Mouse (Mus musculus): Measurements from ENCODE around the gene Ccdc122. TPM values are rescaled to one million over a fixed set of nuclear protein-coding genes. Genes with fewer than 3 reads are reported as not detected.
A peak's percentile ranks its signal among the peaks of the same experiment; 100 is the strongest.
"Not testable (repeated sequence)": the region's sequence is repeated elsewhere in the genome, so short reads cannot be mapped to it uniquely, and the experiment has no call there.

Gene Ccdc122
- polyA plus RNA-seq, 1 experiment = 0.48 TPM

DNA sequence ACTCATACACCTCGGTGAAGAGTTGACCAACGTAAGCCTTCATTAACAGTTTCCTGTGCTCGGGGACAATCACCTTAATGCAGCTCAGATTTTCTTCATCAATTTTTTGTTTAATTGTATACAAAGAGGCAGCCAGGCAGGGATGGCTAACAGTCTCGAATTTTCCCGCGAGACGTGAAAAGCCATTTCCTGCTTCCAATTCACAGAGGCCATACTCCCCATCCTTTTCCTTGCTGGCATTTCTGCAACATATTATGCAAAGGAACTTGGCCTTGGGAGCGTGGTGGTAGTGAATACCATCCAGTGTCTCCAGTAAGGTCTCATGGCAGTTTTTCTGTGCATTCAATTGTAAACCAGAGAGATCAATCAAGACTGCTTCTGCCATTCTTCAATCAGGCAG, 1.6 kb upstream of the Ccdc122 start:
- DNase-seq = no peak
- peaks cover 4% of the 10 kb centered on the region; the same call in 1 of the 2 replicates for H3K4me1 ChIP-seq (ENCODE audit: control insufficient read depth, insufficient read depth, low read length)
- H3K36me3 ChIP-seq (ENCODE audit: control insufficient read depth, insufficient read depth, low read length) = no peaks in the 10 kb centered on the region
- H3K27ac ChIP-seq (ENCODE audit: insufficient read depth, low read depth, low read length) = no peak overlapping the region
- H3K4me3 ChIP-seq (ENCODE audit: insufficient read depth, low read depth, low read length) = no peak overlapping the region
- WGBS = 89% methylated on average over 8 of the region's 8 CpGs
- H3K27me3 ChIP-seq (replicated peaks; ENCODE audit: control insufficient read depth, insufficient read depth, low read length) = no peaks in the 10 kb centered on the region
- TF ChIP-seq POLR2A (IDR thresholded peaks at IDR 0.05; ENCODE audit: low read depth, low read length) (no peak), CTCF (conservative IDR thresholded peaks at IDR 0.05; ENCODE audit: insufficient read depth, insufficient read length, low read depth, low read length) (no peak)

DNA sequence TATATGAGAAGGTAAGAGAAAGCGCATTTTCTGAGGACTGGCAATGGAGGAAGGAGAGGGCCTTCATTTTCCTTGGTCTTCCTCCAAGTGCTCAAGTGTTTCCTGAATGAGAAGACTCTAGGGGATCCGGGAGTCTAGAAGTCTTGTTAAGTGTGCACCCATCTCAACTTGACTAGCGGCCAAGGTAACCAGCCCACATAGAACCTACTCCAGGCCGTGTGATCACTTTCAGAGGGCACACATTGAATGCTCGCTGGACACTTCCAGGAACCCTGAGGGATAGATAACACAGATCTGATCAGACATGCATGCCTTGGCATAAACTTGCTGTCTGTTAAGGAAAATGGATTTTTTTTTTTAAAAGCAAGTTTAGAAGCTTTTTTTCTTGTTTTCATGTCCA, 758 bp downstream of the Ccdc122 start:
- no peak overlapping the region for H3K27ac ChIP-seq (ENCODE audit: insufficient read depth, low read depth, low read length)
- no peak for DNase-seq
- WGBS = 67% methylated on average over 5 of the region's 5 CpGs
- H3K27me3 ChIP-seq (replicated peaks; ENCODE audit: control insufficient read depth, insufficient read depth, low read length) = no peaks in the 10 kb centered on the region
- H3K4me1 ChIP-seq (ENCODE audit: control insufficient read depth, insufficient read depth, low read length) = no peaks in the 10 kb centered on the region; the same call in 1 of the 2 replicates
- no peak overlapping the region for H3K4me3 ChIP-seq (ENCODE audit: insufficient read depth, low read depth, low read length)
- H3K36me3 ChIP-seq (ENCODE audit: control insufficient read depth, insufficient read depth, low read length) = no peaks in the 10 kb centered on the region
- TF ChIP-seq CTCF (conservative IDR thresholded peaks at IDR 0.05; ENCODE audit: insufficient read depth, insufficient read length, low read depth, low read length) (no peak), POLR2A (IDR thresholded peaks at IDR 0.05; ENCODE audit: low read depth, low read length) (no peak)

DNA sequence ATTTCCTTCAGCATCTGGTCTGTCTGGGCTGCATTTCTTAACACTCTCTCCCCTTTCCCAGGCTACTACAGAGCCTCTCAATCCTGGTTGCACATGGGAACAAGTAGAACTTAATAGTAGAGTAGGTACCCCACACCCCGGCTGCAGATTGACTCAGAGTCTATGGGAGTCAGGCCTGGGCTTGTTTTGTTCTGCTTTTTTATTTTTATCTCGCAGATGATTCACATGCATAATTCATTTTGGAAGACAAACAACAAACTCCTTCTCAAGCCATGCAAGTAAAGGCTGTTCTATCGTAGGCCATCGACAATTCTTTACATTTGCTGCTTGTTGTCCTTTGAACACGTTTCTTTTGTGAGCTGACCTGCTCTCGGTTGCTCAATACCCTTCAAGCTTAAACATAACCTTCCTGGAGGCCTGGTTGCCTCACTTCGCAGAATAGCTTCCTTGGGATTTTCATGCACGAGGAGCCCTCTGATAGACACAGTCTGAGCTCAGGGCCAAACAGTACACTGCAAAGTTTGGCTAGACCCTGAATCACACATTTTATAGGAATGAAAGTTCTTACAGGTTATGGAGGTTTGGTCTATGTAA, 1.4 kb downstream of the Ccdc122 start:
- no peaks in the 10 kb centered on the region for H3K36me3 ChIP-seq (ENCODE audit: control insufficient read depth, insufficient read depth, low read length)
- WGBS = 79% methylated on average over 8 of the region's 8 CpGs
- peak overlapping the region; percentile 31; the same call in 1 of the 2 replicates for H3K27ac ChIP-seq (ENCODE audit: insufficient read depth, low read depth, low read length)
- H3K27me3 ChIP-seq (replicated peaks; ENCODE audit: control insufficient read depth, insufficient read depth, low read length) = no peaks in the 10 kb centered on the region
- H3K4me3 ChIP-seq (ENCODE audit: insufficient read depth, low read depth, low read length) = no peak overlapping the region
- H3K4me1 ChIP-seq (ENCODE audit: control insufficient read depth, insufficient read depth, low read length) = no peaks in the 10 kb centered on the region; the same call in 1 of the 2 replicates
- TF ChIP-seq CTCF (conservative IDR thresholded peaks at IDR 0.05; ENCODE audit: insufficient read depth, insufficient read length, low read depth, low read length) (no peak), POLR2A (IDR thresholded peaks at IDR 0.05; ENCODE audit: low read depth, low read length) (no peak)
- DNase-seq = no peak

DNA sequence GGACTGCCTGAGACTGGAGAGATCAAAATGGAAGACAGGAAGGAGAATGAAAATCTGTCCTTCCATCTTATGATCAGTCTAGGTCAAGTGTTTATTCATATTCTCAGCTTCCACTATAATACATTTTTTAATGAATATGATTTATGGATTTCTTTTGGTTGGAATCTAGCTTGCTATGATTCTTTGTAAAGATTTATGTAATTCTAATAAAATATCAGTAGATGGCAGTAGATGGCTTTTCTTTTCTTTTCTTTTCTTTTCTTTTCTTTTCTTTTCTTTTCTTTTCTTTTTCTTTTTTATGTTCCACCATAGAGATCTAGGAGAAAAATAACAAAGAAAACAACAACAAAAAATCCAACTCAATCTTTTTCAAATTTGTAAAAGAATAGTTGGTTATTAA, 16.7 kb downstream of the Ccdc122 start:
- Histone ChIP-seq H3K27ac (ENCODE audit: insufficient read depth, low read depth, low read length) (no peak overlapping the region), H3K36me3 (ENCODE audit: control insufficient read depth, insufficient read depth, low read length) (no peaks in the 10 kb centered on the region), H3K4me1 (ENCODE audit: control insufficient read depth, insufficient read depth, low read length) (no peaks in the 10 kb centered on the region), H3K27me3 (replicated peaks; ENCODE audit: control insufficient read depth, insufficient read depth, low read length) (no peaks in the 10 kb centered on the region), H3K4me3 (ENCODE audit: insufficient read depth, low read depth, low read length) (no peak overlapping the region)
- TF ChIP-seq POLR2A (IDR thresholded peaks at IDR 0.05; ENCODE audit: low read depth, low read length) (no peak), CTCF (conservative IDR thresholded peaks at IDR 0.05; ENCODE audit: insufficient read depth, insufficient read length, low read depth, low read length) (no peak)
- DNase-seq = no peak

DNA sequence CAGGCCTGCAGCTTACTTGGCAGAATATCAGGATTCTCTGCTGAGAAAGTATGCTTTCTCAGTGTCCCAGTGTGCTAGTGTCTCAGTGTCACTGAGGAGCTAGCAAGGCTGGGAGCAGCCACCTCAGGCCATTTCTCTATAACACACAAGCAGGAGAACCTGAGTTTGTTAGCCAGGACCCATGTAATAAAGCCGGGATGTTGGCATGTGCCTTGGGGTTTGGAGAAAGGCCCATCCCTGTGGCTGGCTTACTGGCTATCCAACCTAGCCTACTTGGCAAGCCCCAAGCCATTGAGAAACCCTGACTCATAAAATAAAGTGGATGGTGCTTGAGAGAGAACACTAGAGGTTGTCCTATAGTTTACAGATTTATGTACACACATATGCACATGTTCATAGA, 32.8 kb downstream of the Ccdc122 start:
- DNase-seq = no peak

DNA sequence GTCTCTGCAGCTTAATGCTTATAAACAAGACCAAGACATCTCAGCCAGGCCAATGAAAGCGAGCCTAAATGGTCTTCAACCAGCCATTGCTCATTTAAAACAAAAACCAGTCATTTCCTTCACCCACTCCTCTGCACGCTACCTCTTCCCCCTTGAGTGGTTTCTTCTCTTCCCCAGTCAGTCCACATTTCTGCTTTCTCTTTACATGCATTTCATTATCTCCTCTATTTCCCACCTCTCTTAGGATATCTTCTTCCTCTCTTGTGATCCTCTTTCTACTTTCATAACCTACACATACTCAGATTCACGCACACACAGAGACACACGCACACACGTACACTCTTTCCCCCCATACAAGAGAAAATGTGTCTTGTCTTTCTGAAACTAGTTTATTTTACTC, 44.7 kb downstream of the Ccdc122 start:
- TF ChIP-seq POLR2A (IDR thresholded peaks at IDR 0.05; ENCODE audit: low read depth, low read length) = no peak
- no peak for TF ChIP-seq CTCF (conservative IDR thresholded peaks at IDR 0.05; ENCODE audit: insufficient read depth, insufficient read length, low read depth, low read length)
- H3K36me3 ChIP-seq (ENCODE audit: control insufficient read depth, insufficient read depth, low read length) = no peaks in the 10 kb centered on the region
- no peaks in the 10 kb centered on the region for H3K27me3 ChIP-seq (replicated peaks; ENCODE audit: control insufficient read depth, insufficient read depth, low read length)
- no peak overlapping the region for H3K27ac ChIP-seq (ENCODE audit: insufficient read depth, low read depth, low read length)
- H3K4me1 ChIP-seq (ENCODE audit: control insufficient read depth, insufficient read depth, low read length) = no peaks in the 10 kb centered on the region
- 90% methylated on average over 5 of the region's 5 CpGs for WGBS
- no peak overlapping the region for H3K4me3 ChIP-seq (ENCODE audit: insufficient read depth, low read depth, low read length)
- no peak for DNase-seq

More for the DNA sequence above, 32.8 kb downstream of the Ccdc122 start:
- no peaks in the 10 kb centered on the region for H3K36me3 ChIP-seq (ENCODE audit: control insufficient read depth, insufficient read depth, low read length)
- 80% methylated on average over 1 of the region's 1 CpGs for WGBS
- no peak overlapping the region for H3K27ac ChIP-seq (ENCODE audit: insufficient read depth, low read depth, low read length)
- no peaks in the 10 kb centered on the region for H3K27me3 ChIP-seq (replicated peaks; ENCODE audit: control insufficient read depth, insufficient read depth, low read length)
- TF ChIP-seq POLR2A (IDR thresholded peaks at IDR 0.05; ENCODE audit: low read depth, low read length) (no peak), CTCF (conservative IDR thresholded peaks at IDR 0.05; ENCODE audit: insufficient read depth, insufficient read length, low read depth, low read length) (no peak)
- H3K4me1 ChIP-seq (ENCODE audit: control insufficient read depth, insufficient read depth, low read length) = no peaks in the 10 kb centered on the region
- H3K4me3 ChIP-seq (ENCODE audit: insufficient read depth, low read depth, low read length) = no peak overlapping the region

DNA sequence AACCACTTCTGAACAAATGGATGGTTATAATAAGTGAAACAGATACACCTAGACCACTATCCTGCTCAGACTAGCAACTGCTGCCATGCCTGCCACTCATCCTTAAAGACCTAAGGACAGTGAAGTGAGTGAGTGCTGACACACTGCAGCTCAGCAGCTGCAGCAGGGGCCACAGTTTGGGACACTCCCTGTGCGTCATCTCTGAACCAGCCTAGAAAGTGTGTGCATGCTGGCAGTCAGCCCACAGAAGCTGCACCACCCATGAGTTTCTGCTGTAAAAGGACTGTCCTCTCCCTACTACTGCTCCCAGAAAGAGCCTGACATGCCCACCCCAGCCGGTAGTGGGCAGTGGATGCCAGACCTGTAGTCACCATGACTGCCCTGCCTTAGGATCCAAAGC, 63.7 kb downstream of the Ccdc122 start:
- H3K36me3 ChIP-seq (ENCODE audit: control insufficient read depth, insufficient read depth, low read length) = no peaks in the 10 kb centered on the region
- 81% methylated on average over 2 of the region's 2 CpGs for WGBS
- H3K27me3 ChIP-seq (replicated peaks; ENCODE audit: control insufficient read depth, insufficient read depth, low read length) = no peaks in the 10 kb centered on the region
- no peak overlapping the region for H3K4me3 ChIP-seq (ENCODE audit: insufficient read depth, low read depth, low read length)
- no peak for DNase-seq
- no peak for TF ChIP-seq CTCF (conservative IDR thresholded peaks at IDR 0.05; ENCODE audit: insufficient read depth, insufficient read length, low read depth, low read length)
- TF ChIP-seq POLR2A (IDR thresholded peaks at IDR 0.05; ENCODE audit: low read depth, low read length) = no peak
- H3K27ac ChIP-seq (ENCODE audit: insufficient read depth, low read depth, low read length) = no peak overlapping the region
- H3K4me1 ChIP-seq (ENCODE audit: control insufficient read depth, insufficient read depth, low read length) = no peaks in the 10 kb centered on the region

DNA sequence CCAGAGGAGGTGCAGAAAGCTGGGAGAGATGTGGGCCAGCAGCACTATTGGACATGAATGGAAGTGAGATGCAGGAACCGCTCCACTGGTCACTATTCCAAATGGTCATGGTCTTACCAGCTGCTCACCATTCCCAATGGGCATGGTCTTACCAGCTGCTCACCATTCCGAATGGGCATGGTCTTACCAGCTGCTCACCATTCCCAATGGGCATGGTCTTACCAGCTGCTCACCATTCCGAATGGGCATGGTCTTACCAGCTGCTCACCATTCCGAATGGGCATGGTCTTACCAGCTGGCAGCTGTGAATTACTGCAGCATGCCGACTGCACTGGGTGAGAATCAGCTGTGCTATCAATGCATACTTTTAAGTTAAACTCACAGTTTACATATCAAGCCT, 74.0 kb downstream of the Ccdc122 start:
- not testable (repeated sequence) for H3K27ac ChIP-seq (ENCODE audit: insufficient read depth, low read depth, low read length); H3K4me3 ChIP-seq (ENCODE audit: insufficient read depth, low read depth, low read length); H3K36me3 ChIP-seq (ENCODE audit: control insufficient read depth, insufficient read depth, low read length); H3K4me1 ChIP-seq (ENCODE audit: control insufficient read depth, insufficient read depth, low read length); H3K27me3 ChIP-seq (replicated peaks; ENCODE audit: control insufficient read depth, insufficient read depth, low read length); DNase-seq
- 90% methylated on average over 5 of the region's 5 CpGs for WGBS

Measured in kidney, adult 2 months (tissue).